Mouse (Mus musculus) megakaryocyte progenitor cell, adult 5-6 weeks (primary cell): ENCODE data around the gene 4930519P11Rik. TPM values are rescaled to one million over a fixed set of nuclear protein-coding genes. Genes with fewer than 3 reads are reported as not detected.

Source experiments
- ATAC-seq: replicated peaks from 2 replicates; pipeline ENCODE4 v1.8.0; 2016; ENCODE audit warnings: mild to moderate bottlenecking, moderate TSS enrichment, inconsistent platforms; ENCODE audit not compliant: poor library complexity
- total RNA-seq, 2 experiments: library from RNA; stranded (forward) in 1 of 2; stranded (reverse) in 1 of 2; fragments of 157-497, 149-512 nt in 1 of 2; fragments of 200-1000 nt in 1 of 2; gene quantifications; 2 replicates each; pipeline versions ENCODE4 v1.2.3 to v1.2.4; 2015 to 2017

4930519P11Rik gene
- 0.54 TPM in 1 of 2 replicates, not detected in the other for total RNA-seq (2015)
- total RNA-seq (2017): not detected in 2 replicates

- peak; percentile 80 for ATAC-seq
Measured at GRCm38 (mm10) chr2:154613118-154614115, at the start of gene 4930519P11Rik, which contains the start of gene Zfp341. TSS of gene 4930519P11Rik (minus strand) at chr2:154613437. TSS of gene Zfp341 (plus strand) at chr2:154613297.

GRCm38 (mm10) chr2:154659531-154660074 lies 46.4 kb upstream of the 4930519P11Rik start:
- no peak for ATAC-seq

GRCm38 (mm10) chr2:154659070-154659469 lies 45.8 kb upstream of the 4930519P11Rik start:
- no peak for ATAC-seq

- peak; percentile 70 for ATAC-seq
Measured at GRCm38 (mm10) chr2:154657486-154658237, 44.4 kb upstream of the 4930519P11Rik start.

- peak; percentile 89 for ATAC-seq
Measured at GRCm38 (mm10) chr2:154656710-154657485, 43.7 kb upstream of the 4930519P11Rik start.

- ATAC-seq: no peak
Measured at GRCm38 (mm10) chr2:154655878-154656414, 42.7 kb upstream of the 4930519P11Rik start.

- no peak for ATAC-seq
Measured at GRCm38 (mm10) chr2:154654976-154655375, 41.7 kb upstream of the 4930519P11Rik start.

- no peak for ATAC-seq
Measured at GRCm38 (mm10) chr2:154651363-154651762, 38.1 kb upstream of the 4930519P11Rik start, which contains the start of gene Chmp4b. TSS of gene Chmp4b (plus strand) at chr2:154651705.

- ATAC-seq: no peak
Measured at GRCm38 (mm10) chr2:154650404-154650803, 37.2 kb upstream of the 4930519P11Rik start.

- peak; percentile 76; the same call in 1 of the 2 replicates for ATAC-seq
Measured at GRCm38 (mm10) chr2:154648086-154648485, 34.8 kb upstream of the 4930519P11Rik start.

- ATAC-seq: peak; percentile 85
Measured at GRCm38 (mm10) chr2:154646634-154647033, 33.4 kb upstream of the 4930519P11Rik start.

- ATAC-seq: no peak
Measured at GRCm38 (mm10) chr2:154642712-154643385, 29.6 kb upstream of the 4930519P11Rik start.

- ATAC-seq: no peak
Measured at GRCm38 (mm10) chr2:154642005-154642459, 28.8 kb upstream of the 4930519P11Rik start.

GRCm38 (mm10) chr2:154641176-154641575 lies 27.9 kb upstream of the 4930519P11Rik start:
- ATAC-seq: no peak

GRCm38 (mm10) chr2:154639115-154639514 lies 25.9 kb upstream of the 4930519P11Rik start:
- ATAC-seq: no peak

GRCm38 (mm10) chr2:154638521-154638920 lies 25.3 kb upstream of the 4930519P11Rik start:
- ATAC-seq: no peak

GRCm38 (mm10) chr2:154635826-154636225 lies 22.6 kb upstream of the 4930519P11Rik start:
- ATAC-seq: no peak

- ATAC-seq: no peak
Measured at GRCm38 (mm10) chr2:154633876-154634644, 20.8 kb upstream of the 4930519P11Rik start.
